Mouse (Mus musculus) right cerebral cortex, postnatal 14 days (tissue): ENCODE data around the gene Serpina1c.
"Not testable (repeated sequence)": the region's sequence is repeated elsewhere in the genome, so short reads cannot be mapped to it uniquely, and the experiment has no call there.

Source experiments
- DNase-seq: peaks from one replicate; pipeline ENCODE4 v3.0.0; 2022

Serpina1c gene

DNA sequence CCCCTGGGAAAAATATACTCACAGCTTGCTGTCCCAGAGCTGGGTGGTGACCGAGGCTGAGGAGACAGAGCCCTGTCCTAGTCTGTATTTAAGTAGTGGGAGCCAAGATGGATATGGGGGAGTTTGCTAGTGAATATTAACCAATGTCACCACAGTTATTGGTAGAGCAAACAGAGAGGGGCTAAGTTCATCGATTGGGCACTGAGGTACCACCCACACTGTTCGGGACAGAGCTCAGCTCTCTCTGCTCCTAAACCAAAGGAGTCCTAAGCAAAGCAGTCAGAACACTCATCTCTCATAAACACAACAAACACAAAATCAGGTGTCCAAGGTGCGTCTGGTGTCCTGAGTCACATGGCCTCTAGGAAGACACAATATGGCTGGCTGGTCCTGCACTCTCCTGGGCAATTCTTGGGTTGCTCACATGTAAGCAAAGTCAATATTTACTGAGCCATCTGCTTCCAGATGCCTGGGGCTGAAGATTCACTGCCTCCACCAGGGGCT lies at the start of gene Serpina1c:
Gene Serpina1c, minus strand, starts transcription at position 51 of the 504 bp plus-strand sequence.
- not testable (repeated sequence) for DNase-seq

DNA sequence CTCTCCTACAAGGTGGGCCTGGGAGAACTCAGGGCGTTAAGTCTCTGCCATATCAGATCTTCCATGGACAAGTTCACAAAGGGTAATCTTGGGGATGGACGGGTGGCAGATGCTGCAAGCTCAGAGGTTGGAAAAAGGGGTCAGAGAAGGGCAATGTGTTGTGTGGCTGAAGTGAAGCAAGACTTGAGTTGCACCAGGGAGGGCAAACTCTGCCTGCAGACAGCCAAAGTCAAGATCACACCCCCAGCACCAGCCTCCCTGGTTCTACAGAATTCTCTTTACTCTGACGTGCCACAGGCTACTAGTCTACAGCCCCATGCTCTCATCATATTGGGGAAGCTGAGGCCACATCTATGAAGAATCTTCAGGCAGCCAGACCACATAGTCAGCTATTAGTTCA lies 48.3 kb upstream of the Serpina1c start:
- not testable (repeated sequence) for DNase-seq

DNA sequence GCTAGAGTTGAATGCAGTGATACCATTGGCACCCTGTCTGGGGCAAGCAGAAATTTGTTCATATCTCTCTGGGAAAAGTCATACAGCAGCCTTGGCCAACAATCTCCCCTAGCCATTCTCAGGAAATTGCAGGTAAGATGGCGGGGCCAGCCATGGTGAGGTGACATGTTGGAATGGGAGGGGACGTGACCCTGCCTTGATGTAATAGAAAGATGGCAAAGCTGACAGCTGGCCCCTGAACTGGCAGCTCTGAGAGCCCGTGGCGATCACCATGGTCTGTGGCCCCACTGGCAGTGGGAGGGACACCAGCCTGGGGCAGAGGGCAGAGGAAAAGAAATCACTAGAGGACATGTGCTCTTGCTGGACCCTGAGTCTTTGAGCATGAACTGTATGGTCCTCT lies 41.6 kb upstream of the Serpina1c start:
- no peak for DNase-seq

DNA sequence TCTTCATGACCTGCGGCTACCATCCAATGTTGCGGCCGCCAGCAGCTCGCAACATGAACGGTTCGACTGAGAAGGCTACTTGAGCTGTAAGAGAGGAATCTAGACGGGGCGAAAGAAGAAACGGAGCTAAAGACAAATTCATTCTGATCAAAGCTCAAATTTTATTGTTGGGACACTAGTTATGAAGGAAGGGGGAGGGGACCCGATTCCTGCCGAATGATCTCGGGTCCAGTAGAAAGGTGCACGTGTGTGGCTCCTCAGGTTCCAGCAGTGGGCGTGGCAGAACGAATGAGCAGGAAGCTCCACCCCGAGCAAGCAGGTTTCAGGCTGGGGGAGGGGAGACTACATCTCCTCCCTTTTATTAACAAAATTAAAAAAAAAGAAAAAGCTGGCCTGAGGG lies 4.5 kb upstream of the Serpina1c start:
- DNase-seq: not testable (repeated sequence)

DNA sequence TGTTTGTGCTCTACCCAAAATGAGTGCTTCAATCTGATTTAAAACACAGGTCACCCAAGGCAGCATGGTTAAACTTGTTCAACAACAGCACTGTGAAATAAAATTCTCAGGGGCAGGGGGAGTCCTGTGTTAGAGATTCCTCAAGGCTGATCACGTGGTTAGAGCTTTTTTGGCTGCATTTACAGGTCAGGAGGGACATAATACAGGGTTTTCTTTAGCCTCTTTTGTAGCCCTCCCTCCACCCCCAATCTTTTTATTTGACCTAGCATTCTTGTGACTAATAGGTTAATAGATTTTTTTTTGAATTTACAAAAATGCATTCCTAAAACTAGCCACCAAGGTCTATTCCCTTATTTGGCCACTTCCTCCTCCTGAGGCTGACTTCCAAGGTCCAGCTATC lies 3.1 kb upstream of the Serpina1c start:
- not testable (repeated sequence) for DNase-seq

DNA sequence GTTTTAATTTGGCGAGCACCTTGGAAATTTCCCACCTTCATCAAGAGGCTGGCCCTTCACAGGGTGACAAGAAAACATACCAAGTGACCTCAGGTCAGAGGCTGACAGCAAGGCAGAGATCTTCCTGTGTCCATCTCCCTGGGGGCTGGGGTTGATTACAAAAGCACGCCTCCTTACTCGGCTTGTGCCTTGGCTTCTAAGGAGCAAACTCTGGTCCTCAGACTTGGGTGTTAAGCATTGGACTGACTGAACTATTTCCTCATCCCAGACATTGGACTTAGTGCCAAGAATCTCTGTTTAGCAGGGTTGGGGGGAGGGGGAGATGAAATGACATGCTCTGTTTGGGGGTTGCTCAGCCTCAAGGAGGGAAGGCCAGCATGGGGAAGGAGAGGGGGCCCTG lies 2.8 kb downstream of the Serpina1c start:
- DNase-seq: not testable (repeated sequence)

DNA sequence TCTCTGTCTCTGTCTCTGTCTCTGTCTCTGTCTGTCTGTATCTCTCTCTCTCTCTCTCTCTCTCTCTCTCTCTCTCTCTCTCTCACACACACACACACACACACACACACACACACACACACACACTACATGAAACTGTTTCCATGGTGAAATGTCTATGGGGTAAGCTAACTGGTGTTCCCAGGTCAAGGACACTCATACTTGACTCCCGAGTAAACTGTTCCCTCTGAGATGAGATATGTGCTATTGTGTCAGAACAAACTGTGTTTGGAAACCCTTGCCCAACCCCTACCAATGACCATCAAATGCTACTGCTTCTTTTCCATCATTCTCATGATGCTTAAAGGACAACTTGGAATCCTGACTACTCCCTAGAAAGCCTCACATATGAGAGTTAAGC lies 37.8 kb downstream of the Serpina1c start:
- DNase-seq: not testable (repeated sequence)

DNA sequence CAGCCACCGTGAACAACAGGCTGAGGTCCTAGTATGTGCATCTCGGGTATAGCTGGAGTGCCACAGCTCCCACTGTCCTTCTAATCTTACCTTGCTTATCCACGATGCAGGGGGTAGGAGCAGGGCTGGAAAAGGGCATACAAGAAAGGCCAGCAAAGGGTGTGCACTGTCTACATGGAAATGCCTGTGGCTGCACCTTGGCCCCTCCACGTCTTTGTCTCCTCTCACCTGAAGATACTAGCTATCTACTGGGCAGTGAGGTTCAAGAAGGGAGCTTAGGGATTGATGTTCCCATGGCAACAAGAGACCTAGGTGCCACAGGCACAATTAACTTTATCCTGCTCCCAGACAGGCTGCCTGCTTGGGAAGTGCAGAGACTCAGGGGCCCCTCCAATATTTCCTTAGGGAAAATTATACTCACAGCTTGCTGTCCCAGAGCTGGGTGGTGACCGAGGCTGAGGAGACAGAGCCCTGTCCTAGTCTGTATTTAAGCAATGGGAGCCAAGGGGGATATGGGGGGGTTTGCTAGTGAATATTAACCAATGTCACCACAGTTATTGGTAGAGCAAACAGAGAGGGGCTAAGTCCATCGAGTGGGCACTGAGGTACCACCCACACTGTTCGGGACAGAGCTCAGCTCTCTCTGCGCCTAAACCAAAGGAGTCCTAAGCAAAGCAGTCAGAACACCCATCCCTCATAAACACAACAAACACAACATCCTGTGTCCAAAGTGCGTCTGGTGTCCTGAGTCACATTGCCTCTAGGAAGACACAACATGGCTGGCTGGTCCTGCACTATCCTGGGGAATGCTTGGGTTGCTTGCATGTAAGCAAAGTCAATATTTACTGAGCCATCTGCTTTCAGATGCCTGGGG lies 41.3 kb downstream of the Serpina1c start, which contains the start of gene Serpina1a:
Gene Serpina1a, minus strand, starts transcription at position 462 of the 874 bp plus-strand sequence.
- DNase-seq: not testable (repeated sequence)

DNA sequence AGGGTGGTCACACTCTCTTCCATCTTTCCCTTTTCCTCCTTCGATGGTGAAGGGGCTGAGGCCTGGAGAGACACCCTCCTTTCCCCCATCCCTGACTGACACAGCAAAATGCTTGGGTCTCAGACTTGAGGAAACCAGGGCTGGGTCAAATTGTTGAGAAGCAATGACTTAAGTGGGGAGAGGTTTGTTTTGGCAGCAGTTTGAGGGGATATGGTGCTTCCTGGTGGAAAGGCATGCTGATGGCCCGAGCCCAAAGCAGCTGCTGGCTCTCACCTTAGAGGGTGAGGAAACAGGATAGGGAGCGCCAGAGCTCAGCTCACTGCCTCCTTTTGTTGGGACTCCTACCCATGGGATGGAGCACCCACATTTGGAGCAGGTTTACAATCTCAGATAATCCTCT lies 43.7 kb downstream of the Serpina1c start:
- no peak for DNase-seq

DNA sequence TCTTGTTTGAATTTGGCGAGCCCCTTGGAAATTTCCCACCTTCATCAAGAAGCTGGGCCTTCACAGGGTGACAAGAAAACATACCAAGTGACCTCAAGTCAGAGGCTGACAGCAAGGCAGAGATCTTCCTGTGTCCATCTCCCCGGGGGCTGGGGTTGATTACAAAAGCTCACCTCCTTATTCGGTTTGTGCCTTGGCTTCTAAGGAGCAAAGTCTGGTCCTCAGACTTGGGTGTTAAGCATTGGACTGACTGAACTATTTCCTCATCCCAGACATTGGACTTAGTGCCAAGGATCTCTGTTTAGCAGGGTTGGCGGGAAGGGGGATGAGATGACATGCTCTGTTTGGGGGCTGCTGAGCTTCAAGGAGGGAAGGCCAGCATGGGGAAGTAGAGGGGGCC lies 44.1 kb downstream of the Serpina1c start:
- not testable (repeated sequence) for DNase-seq

DNA sequence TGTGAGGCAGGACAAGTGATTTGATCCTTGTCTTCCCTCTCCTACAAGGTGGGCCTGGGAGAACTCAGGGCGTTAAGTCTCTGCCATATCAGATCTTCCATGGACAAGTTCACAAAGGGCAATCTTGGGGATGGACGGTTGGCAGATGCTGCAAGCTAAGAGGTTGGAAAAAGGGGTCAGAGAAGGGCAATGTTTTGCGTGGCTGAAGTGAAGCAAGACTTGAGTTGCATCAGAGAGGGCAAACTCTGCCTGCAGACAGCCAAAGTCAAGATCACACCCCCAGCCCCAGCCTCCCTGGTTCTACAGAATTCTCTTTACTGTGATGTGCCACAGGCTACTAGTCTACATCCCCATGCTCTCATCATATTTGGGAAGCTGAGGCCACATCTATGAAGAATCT lies 45.1 kb downstream of the Serpina1c start:
- not testable (repeated sequence) for DNase-seq

DNA sequence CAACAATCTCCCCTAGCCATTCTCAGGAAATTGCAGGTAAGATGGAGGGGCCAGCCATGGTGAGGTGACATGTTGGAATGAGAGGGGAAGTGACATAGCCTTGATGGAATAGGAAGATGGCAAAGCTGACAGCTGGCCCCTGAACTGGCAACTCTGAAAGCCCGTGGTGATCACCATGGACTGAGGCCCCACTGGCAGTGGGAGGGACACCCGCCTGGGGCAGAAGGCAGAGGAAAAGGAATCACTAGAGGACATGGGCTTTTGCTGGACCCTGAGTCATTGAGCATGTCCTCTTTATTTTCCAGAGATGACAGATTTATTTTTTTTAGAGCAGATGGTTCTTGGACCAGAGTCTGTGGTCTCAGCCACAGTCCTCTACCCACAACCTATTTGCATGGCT lies 51.7 kb downstream of the Serpina1c start:
- not testable (repeated sequence) for DNase-seq
